9 mouse cellular contexts compared by ENCODE assay signal in the genomic region with DNA sequence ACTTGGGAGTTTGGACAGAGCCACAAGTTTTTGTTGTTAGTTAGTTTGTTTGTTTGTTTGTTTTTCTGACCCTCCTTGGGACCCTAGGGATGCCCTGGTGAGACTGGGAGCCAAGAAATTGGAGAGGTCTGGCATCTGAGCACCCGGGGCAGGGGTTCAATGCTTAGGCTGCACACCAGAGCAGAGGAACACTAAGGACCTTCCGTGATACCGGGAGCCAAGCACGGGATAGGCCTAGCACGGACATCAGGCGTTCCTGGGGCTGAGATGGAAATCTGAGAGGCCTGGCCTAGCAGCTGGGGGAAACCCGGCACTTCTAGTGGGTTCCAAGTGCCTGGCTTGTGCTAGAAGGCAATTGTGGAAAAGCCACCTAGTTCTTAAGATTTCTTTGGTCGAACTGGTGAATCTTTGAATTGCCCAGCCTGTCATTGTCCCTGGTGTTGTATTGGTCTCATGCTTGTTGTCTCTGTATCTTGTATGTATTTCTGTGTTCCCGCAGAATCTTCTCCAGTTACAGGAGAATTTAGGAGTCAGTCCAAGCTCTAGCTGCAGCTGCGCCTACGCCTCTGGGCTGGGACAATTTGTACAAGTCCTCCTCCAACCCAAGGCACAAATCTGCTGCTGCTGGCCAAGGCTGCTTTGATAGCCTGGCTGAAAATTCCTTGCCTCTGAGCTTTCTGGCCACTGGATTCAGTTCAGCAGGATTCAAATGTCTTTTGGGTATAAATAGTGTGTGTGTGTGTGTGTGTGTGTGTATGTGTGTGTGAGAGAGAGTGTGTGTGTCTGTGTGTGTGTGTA. TPM values are rescaled to one million over a fixed set of nuclear protein-coding genes. Genes with fewer than 3 reads are reported as not detected.
A peak's percentile ranks its signal among the peaks of the same experiment; 100 is the strongest.
DNase-seq lines count a peak whose midpoint lies in the region; ATAC-seq lines count a peak whose summit lies in the region.
"Had no signal": no experiment of that assay in that cellular context is flagged by ENCODE, and none has a peak within 500 bp of the region (broad histone marks: within the 10 kb centered on the region; RNA-seq: fewer than 3 reads in every experiment).

No protein-coding gene starts in this region.

- intact Hi-C loops in heart, postnatal 10 days (cut with DNase I): no loop called here

- ATAC-seq in kidney, embryonic 15.5 days (replicated peaks; ENCODE audit: low FRiP score): no peak
- peak; percentile 60; the same call in 1 of the 2 replicates for ATAC-seq in embryonic facial prominence, embryonic 14.5 days (ENCODE audit: low read depth)

- DNase-seq in kidney, postnatal 14 days: peak; percentile 27
- peak; percentile 80 for DNase-seq in embryonic facial prominence, embryonic 14.5 days (ENCODE audit: low spot score)
- peak; percentile 83 to 87 for DNase-seq in heart, postnatal 10 days
- peak; percentile 59 for DNase-seq in lung, postnatal 36 days
- DNase-seq in cerebellum, adult 9-10 months: no peak
- DNase-seq in embryo, embryonic 10.5 days (ENCODE audit: low spot score): no peak
- no peak for DNase-seq in thymus, postnatal 36 days

- 60% methylated on average over 11 of the region's 11 CpGs for WGBS in kidney, embryonic 15.5 days
- WGBS in embryonic facial prominence, embryonic 14.5 days: 56% methylated on average over 11 of the region's 11 CpGs

- H3K36me3 ChIP-seq in kidney, embryonic 15.5 days: no peaks in the 10 kb centered on the region
- H3K36me3 ChIP-seq in embryonic facial prominence, embryonic 14.5 days (ENCODE audit: control insufficient read depth, insufficient read depth, low read length): no peaks in the 10 kb centered on the region

- H3K4me1 ChIP-seq in kidney, embryonic 15.5 days: 0 out of 2 replicates have a peak, but pooled peaks cover 3% of the 10 kb centered on the region
- no peaks in the 10 kb centered on the region; the same call in 1 of the 2 replicates for H3K4me1 ChIP-seq in embryonic facial prominence, embryonic 14.5 days (ENCODE audit: control insufficient read depth, insufficient read depth, low read length)

- no peak overlapping the region for H3K9ac ChIP-seq in kidney, embryonic 15.5 days
- H3K9ac ChIP-seq in embryonic facial prominence, embryonic 14.5 days (ENCODE audit: low read depth, low read length): no peak overlapping the region

- no peaks in the 10 kb centered on the region for H3K9me3 ChIP-seq in kidney, embryonic 15.5 days (replicated peaks)
- H3K9me3 ChIP-seq in embryonic facial prominence, embryonic 14.5 days (ENCODE audit: control insufficient read depth, low read length): no peaks in the 10 kb centered on the region
- H3K9me3 ChIP-seq: megakaryocyte, embryonic 14.5 days had no signal

- no peak overlapping the region for H3K4me3 ChIP-seq in kidney, embryonic 15.5 days (replicated peaks)
- no peak overlapping the region for H3K4me3 ChIP-seq in embryonic facial prominence, embryonic 14.5 days (ENCODE audit: low read depth, low read length)
- H3K4me3 ChIP-seq: megakaryocyte, embryonic 14.5 days had no signal

- no peaks in the 10 kb centered on the region for H3K27me3 ChIP-seq in kidney, embryonic 15.5 days
- H3K27me3 ChIP-seq in embryonic facial prominence, embryonic 14.5 days (replicated peaks; ENCODE audit: control insufficient read depth, insufficient read depth, low read length): no peaks in the 10 kb centered on the region

- H3K4me2 ChIP-seq in kidney, embryonic 15.5 days: no peak overlapping the region
- H3K4me2 ChIP-seq in embryonic facial prominence, embryonic 14.5 days (ENCODE audit: low read depth, low read length): no peak overlapping the region

- no peak overlapping the region for H3K27ac ChIP-seq in kidney, embryonic 15.5 days
- peak overlapping the region; percentile 58 for H3K27ac ChIP-seq in embryonic facial prominence, embryonic 14.5 days (replicated peaks; ENCODE audit: low read depth, low read length)

RNA-seq across cellular contexts. Expression of a gene that starts 4.7 kb away (rescaled TPM):
- polyA plus RNA-seq in kidney, embryonic 15.5 days (2015; fragmentation: Nextera tagmentation; extraction: Ambion mirVana): 0.36 TPM in 1 of 2 replicates, not detected in the other
- 0.18 and 0.67 TPM in 2 replicates for polyA plus RNA-seq in embryonic facial prominence, embryonic 14.5 days (2014; fragmentation: Nextera tagmentation; extraction: Ambion mirVana)
- total RNA-seq in heart, postnatal 10 days (2021): under 1 TPM in 1 of 2 experiments, not detected in 1; 0.41 TPM

RNA-seq across cellular contexts. Expression of a gene that starts 26.9 kb away (rescaled TPM):
- polyA plus RNA-seq in kidney, embryonic 15.5 days (2015; fragmentation: Nextera tagmentation; extraction: Ambion mirVana): 44.7 and 48.9 TPM in 2 replicates
- 45.1 and 54.7 TPM in 2 replicates for polyA plus RNA-seq in embryonic facial prominence, embryonic 14.5 days (2014; fragmentation: Nextera tagmentation; extraction: Ambion mirVana)
- total RNA-seq in heart, postnatal 10 days (2021): 10 to 100 TPM; 48.2 to 57.3 TPM

Comparison
In these comparisons a context has a peak if more than half of its experiments do, and no peak if none do; other contexts are left out.
1. DNase-seq: peak in kidney, postnatal 14 days (single experiment), embryonic facial prominence, embryonic 14.5 days (single experiment), heart, postnatal 10 days (2 of 2) and lung, postnatal 36 days (single experiment); none in cerebellum, adult 9-10 months (single experiment), embryo, embryonic 10.5 days (single experiment) and thymus, postnatal 36 days (0 of 2).